In genomic region chr13:29769647-29770436, GRCm38 (mm10) we compare ENCODE assay signal across 8 mouse cellular contexts.
A peak's percentile ranks its signal among the peaks of the same experiment; 100 is the strongest.
DNase-seq lines count a peak whose midpoint lies in the region; ATAC-seq and TF ChIP-seq lines count a peak whose summit lies in the region.

No protein-coding gene starts in this region.

- ATAC-seq in heart, embryonic 15.5 days (replicated peaks; ENCODE audit: insufficient number of reproducible peaks, insufficient read depth, low FRiP score, low read depth): peak; percentile 78
- peak; percentile 90 for ATAC-seq in kidney, embryonic 16.5 days (ENCODE audit: low FRiP score, low TSS enrichment)
- peak; percentile 87 for ATAC-seq in lung, postnatal 0 days
- no peak for ATAC-seq in erythroid progenitor cell, adult 5-6 weeks (replicated peaks; ENCODE audit: low FRiP score, poor library complexity, severe bottlenecking)

- H3K36me3 ChIP-seq in heart, embryonic 15.5 days: no peaks in the 10 kb centered on the region
- H3K36me3 ChIP-seq in kidney, embryonic 16.5 days (ENCODE audit: insufficient read depth, low read length): no peaks in the 10 kb centered on the region
- H3K36me3 ChIP-seq in lung, postnatal 0 days (ENCODE audit: insufficient read depth, low read length): no peaks in the 10 kb centered on the region

- no peak overlapping the region for H3K4me3 ChIP-seq in heart, embryonic 15.5 days
- no peak overlapping the region for H3K4me3 ChIP-seq in kidney, embryonic 16.5 days (ENCODE audit: low read length)
- no peak overlapping the region for H3K4me3 ChIP-seq in lung, postnatal 0 days (ENCODE audit: low read depth, low read length)

- 24% methylated on average over 12 of the region's 12 CpGs for WGBS in heart, embryonic 15.5 days
- 20% methylated on average over 12 of the region's 12 CpGs for WGBS in kidney, embryonic 16.5 days
- WGBS in lung, postnatal 0 days: 6% methylated on average over 12 of the region's 12 CpGs

- TF ChIP-seq EP300 in lung, postnatal 0 days (IDR thresholded peaks at IDR 0.05): 0 out of 2 replicates have a peak, but pooled peaks have one; percentile 58

- no peak for TF ChIP-seq CTCF in lung, postnatal 0 days (IDR thresholded peaks at IDR 0.05)

- peak; percentile 38 to 52 for DNase-seq in spleen, postnatal 36 days (ENCODE audit: low spot score in 2 of 2)
- no peak for DNase-seq in spleen, adult 12 weeks (ENCODE audit: low spot score)
- peak; percentile 39 for DNase-seq in brain, embryonic 18.5 days (ENCODE audit: low read depth, low spot score)
- peak; percentile 94 for DNase-seq in lung, postnatal 0 days (ENCODE audit: low spot score)
- DNase-seq in retina, postnatal 1 day: peak; percentile 94

- no peak overlapping the region for H3K9ac ChIP-seq in heart, embryonic 15.5 days
- no peak overlapping the region for H3K9ac ChIP-seq in kidney, embryonic 16.5 days (replicated peaks; ENCODE audit: low read length)
- no peak overlapping the region for H3K9ac ChIP-seq in lung, postnatal 0 days (replicated peaks; ENCODE audit: low read depth)

- peaks cover 36% of the 10 kb centered on the region for H3K4me1 ChIP-seq in heart, embryonic 15.5 days (replicated peaks)
- peaks cover 39% of the 10 kb centered on the region for H3K4me1 ChIP-seq in kidney, embryonic 16.5 days (ENCODE audit: insufficient read depth, low read length)
- peaks cover 12% of the 10 kb centered on the region; the same call in 1 of the 2 replicates for H3K4me1 ChIP-seq in lung, postnatal 0 days (ENCODE audit: insufficient read depth, low read depth, low read length)

- H3K9me3 ChIP-seq in heart, embryonic 15.5 days (replicated peaks): no peaks in the 10 kb centered on the region
- H3K9me3 ChIP-seq in kidney, embryonic 16.5 days (ENCODE audit: low read length): no peaks in the 10 kb centered on the region
- no peaks in the 10 kb centered on the region for H3K9me3 ChIP-seq in lung, postnatal 0 days (ENCODE audit: low read length)

- no peaks in the 10 kb centered on the region for H3K27me3 ChIP-seq in heart, embryonic 15.5 days
- no peaks in the 10 kb centered on the region for H3K27me3 ChIP-seq in kidney, embryonic 16.5 days (ENCODE audit: insufficient read depth, low read length)
- H3K27me3 ChIP-seq in lung, postnatal 0 days (replicated peaks; ENCODE audit: insufficient read depth, low read length): no peaks in the 10 kb centered on the region

- peak overlapping the region; percentile 27 for H3K4me2 ChIP-seq in heart, embryonic 15.5 days
- no peak overlapping the region; the same call in 1 of the 2 replicates for H3K4me2 ChIP-seq in kidney, embryonic 16.5 days (replicated peaks; ENCODE audit: low read depth, low read length)
- peak overlapping the region; percentile 40 for H3K4me2 ChIP-seq in lung, postnatal 0 days (replicated peaks; ENCODE audit: low read depth, low read length)

- H3K27ac ChIP-seq in heart, embryonic 15.5 days: peak overlapping the region; percentile 41
- peak overlapping the region; percentile 78 for H3K27ac ChIP-seq in kidney, embryonic 16.5 days (ENCODE audit: low read length)
- H3K27ac ChIP-seq in lung, postnatal 0 days (ENCODE audit: low read length): peak overlapping the region; percentile 21; the same call in 1 of the 2 replicates

Comparison
In these comparisons a context has a peak if more than half of its experiments do, and no peak if none do; other contexts are left out.
1. H3K27ac ChIP-seq: peak in every context shown above with its lines; median percentile 78 in kidney, embryonic 16.5 days; 41 in heart, embryonic 15.5 days; 21 in lung, postnatal 0 days.